Mouse (Mus musculus) cerebellum, postnatal 36 days (tissue): ENCODE data around the gene Cyp2d11.
"Not testable (repeated sequence)": the region's sequence is repeated elsewhere in the genome, so short reads cannot be mapped to it uniquely, and the experiment has no call there.

Source experiments
- DNase-seq, 2 experiments: peaks; one replicate each; pipeline ENCODE4 v3.0.0; 2021 to 2022; ENCODE audit warnings: mixed read lengths in 2 of 2

Gene Cyp2d11

GRCm38 (mm10) chr15:82379871-82380713 lies 13.7 kb downstream of the Cyp2d11 start, which contains the start of gene Cyp2d22:
Gene Cyp2d22 (minus strand): TSS chr15:82380260.
- peak; percentile 41 to 47 for DNase-seq

GRCm38 (mm10) chr15:82379511-82379870 lies 14.3 kb downstream of the Cyp2d11 start:
- DNase-seq: no peak

GRCm38 (mm10) chr15:82378261-82379180 lies 15.3 kb downstream of the Cyp2d11 start:
- no peak for DNase-seq

- no peak for DNase-seq
Measured at GRCm38 (mm10) chr15:82377701-82378100, 16.1 kb downstream of the Cyp2d11 start.

GRCm38 (mm10) chr15:82376393-82377138 lies 17.3 kb downstream of the Cyp2d11 start:
- no peak for DNase-seq

- DNase-seq: no peak
Measured at GRCm38 (mm10) chr15:82375855-82376254, 18.0 kb downstream of the Cyp2d11 start.

GRCm38 (mm10) chr15:82374437-82374836 lies 19.4 kb downstream of the Cyp2d11 start:
- no peak for DNase-seq

GRCm38 (mm10) chr15:82372991-82373390 lies 20.8 kb downstream of the Cyp2d11 start:
- DNase-seq: no peak

GRCm38 (mm10) chr15:82372446-82372845 lies 21.4 kb downstream of the Cyp2d11 start:
- no peak for DNase-seq

GRCm38 (mm10) chr15:82368851-82369250 lies 25.0 kb downstream of the Cyp2d11 start:
- no peak for DNase-seq

- DNase-seq: no peak
Measured at GRCm38 (mm10) chr15:82368146-82368545, 25.7 kb downstream of the Cyp2d11 start.

- not testable (repeated sequence) for DNase-seq
Measured at GRCm38 (mm10) chr15:82364561-82364960, 29.3 kb downstream of the Cyp2d11 start.

GRCm38 (mm10) chr15:82363801-82364200 lies 30.0 kb downstream of the Cyp2d11 start:
- not testable (repeated sequence) for DNase-seq

GRCm38 (mm10) chr15:82362234-82362633 lies 31.6 kb downstream of the Cyp2d11 start:
- DNase-seq: no peak

- DNase-seq: no peak
Measured at GRCm38 (mm10) chr15:82361459-82362018, 32.3 kb downstream of the Cyp2d11 start.

- DNase-seq: no peak
Measured at GRCm38 (mm10) chr15:82358431-82359260, 35.2 kb downstream of the Cyp2d11 start.

GRCm38 (mm10) chr15:82354126-82354945 lies 39.5 kb downstream of the Cyp2d11 start, which contains the start of gene Ndufa6:
Gene Ndufa6 (minus strand): TSS chr15:82354322.
- peak; percentile 97 to 98 for DNase-seq

GRCm38 (mm10) chr15:82353745-82354113 lies 40.1 kb downstream of the Cyp2d11 start:
- no peak for DNase-seq

GRCm38 (mm10) chr15:82353078-82353744 lies 40.6 kb downstream of the Cyp2d11 start:
- no peak for DNase-seq

GRCm38 (mm10) chr15:82351480-82351879 lies 42.3 kb downstream of the Cyp2d11 start:
- DNase-seq: no peak
